27 mouse cellular contexts compared by ENCODE assay signal in genomic region chr2:60409194-60409593, GRCm38 (mm10). TPM values are rescaled to one million over a fixed set of nuclear protein-coding genes. Genes with fewer than 3 reads are reported as not detected.
DNase-seq lines count a peak whose midpoint lies in the region; ATAC-seq and TF ChIP-seq lines count a peak whose summit lies in the region.
"Had no signal": no experiment of that assay in that cellular context is flagged by ENCODE, and none has a peak within 500 bp of the region (broad histone marks: within the 10 kb centered on the region; RNA-seq: fewer than 3 reads in every experiment).

No protein-coding gene starts in this region.

- no peaks in the 10 kb centered on the region for H3K27me3 ChIP-seq in forebrain, embryonic 10.5 days (ENCODE audit: poor library complexity, severe bottlenecking)
- H3K27me3 ChIP-seq in forebrain, postnatal 0 days (ENCODE audit: insufficient read depth, low read length) = no peaks in the 10 kb centered on the region
- H3K27me3 ChIP-seq in kidney, embryonic 14.5 days (ENCODE audit: control insufficient read depth, insufficient read depth, low read length) = no peaks in the 10 kb centered on the region
- H3K27me3 ChIP-seq in midbrain, embryonic 14.5 days (ENCODE audit: control insufficient read depth, insufficient read depth, low read length) = no peaks in the 10 kb centered on the region
- H3K27me3 ChIP-seq in midbrain, embryonic 10.5 days (ENCODE audit: low read depth, poor library complexity, severe bottlenecking) = no peaks in the 10 kb centered on the region
- H3K27me3 ChIP-seq: CH12.LX; embryonic facial prominence, embryonic 12.5 days; embryonic facial prominence, embryonic 15.5 days; forebrain, embryonic 13.5 days; heart, embryonic 13.5 days; hindbrain, embryonic 12.5 days; hindbrain, embryonic 15.5 days; intestine, embryonic 15.5 days had no signal

- ATAC-seq in forebrain, postnatal 0 days = no peak
- peak; percentile 60 for ATAC-seq in kidney, embryonic 14.5 days (ENCODE audit: low FRiP score, low TSS enrichment)
- ATAC-seq in midbrain, embryonic 14.5 days (ENCODE audit: low FRiP score, low TSS enrichment) = no peak
- ATAC-seq: forebrain, embryonic 13.5 days had no signal

- no peak overlapping the region for H3K9ac ChIP-seq in forebrain, postnatal 0 days
- no peak overlapping the region for H3K9ac ChIP-seq in kidney, embryonic 14.5 days (ENCODE audit: low read depth, low read length)
- no peak overlapping the region for H3K9ac ChIP-seq in midbrain, embryonic 14.5 days (replicated peaks; ENCODE audit: low read length)
- H3K9ac ChIP-seq: embryonic facial prominence, embryonic 12.5 days; embryonic facial prominence, embryonic 15.5 days; forebrain, embryonic 13.5 days; heart, embryonic 13.5 days; hindbrain, embryonic 12.5 days; hindbrain, embryonic 15.5 days; intestine, embryonic 15.5 days had no signal

- H3K4me1 ChIP-seq in forebrain, embryonic 10.5 days = peaks cover 7% of the 10 kb centered on the region
- H3K4me1 ChIP-seq in forebrain, postnatal 0 days (ENCODE audit: insufficient read depth) = no peaks in the 10 kb centered on the region
- no peaks in the 10 kb centered on the region; the same call in 1 of the 2 replicates for H3K4me1 ChIP-seq in kidney, embryonic 14.5 days (ENCODE audit: control insufficient read depth, insufficient read depth, low read length)
- H3K4me1 ChIP-seq in midbrain, embryonic 14.5 days (ENCODE audit: control insufficient read depth, insufficient read depth, low read length) = no peaks in the 10 kb centered on the region
- peaks cover 6% of the 10 kb centered on the region for H3K4me1 ChIP-seq in midbrain, embryonic 10.5 days
- H3K4me1 ChIP-seq: embryonic facial prominence, embryonic 12.5 days; heart, embryonic 13.5 days; hindbrain, embryonic 12.5 days; hindbrain, embryonic 15.5 days had no signal

- WGBS in forebrain, embryonic 10.5 days = 63% methylated on average over 6 of the region's 6 CpGs
- WGBS in forebrain, postnatal 0 days = 39% methylated on average over 6 of the region's 6 CpGs
- WGBS in kidney, embryonic 14.5 days = 22% methylated on average over 6 of the region's 6 CpGs
- WGBS in midbrain, embryonic 14.5 days = 62% methylated on average over 6 of the region's 6 CpGs
- 66% methylated on average over 6 of the region's 6 CpGs for WGBS in midbrain, embryonic 10.5 days

- H3K27ac ChIP-seq in forebrain, embryonic 10.5 days = 0 out of 2 replicates have a peak overlapping the region, but pooled peaks have one; percentile 37
- H3K27ac ChIP-seq in forebrain, postnatal 0 days (ENCODE audit: low read depth, low read length) = no peak overlapping the region
- peak overlapping the region; percentile 24; the same call in 1 of the 2 replicates for H3K27ac ChIP-seq in kidney, embryonic 14.5 days (ENCODE audit: low read depth, low read length)
- H3K27ac ChIP-seq in midbrain, embryonic 14.5 days (replicated peaks; ENCODE audit: low read depth, low read length) = no peak overlapping the region
- no peak overlapping the region for H3K27ac ChIP-seq in midbrain, embryonic 10.5 days (replicated peaks)
- H3K27ac ChIP-seq: embryonic facial prominence, embryonic 12.5 days; embryonic facial prominence, embryonic 15.5 days; forebrain, embryonic 13.5 days; heart, embryonic 10.5 days; heart, embryonic 13.5 days; hindbrain, embryonic 12.5 days; hindbrain, embryonic 15.5 days had no signal

- no peak overlapping the region for H3K4me3 ChIP-seq in forebrain, embryonic 10.5 days
- no peak overlapping the region for H3K4me3 ChIP-seq in forebrain, postnatal 0 days (ENCODE audit: low read depth, low read length)
- H3K4me3 ChIP-seq in kidney, embryonic 14.5 days (ENCODE audit: low read length) = no peak overlapping the region
- H3K4me3 ChIP-seq in midbrain, embryonic 14.5 days (replicated peaks; ENCODE audit: low read depth, low read length) = no peak overlapping the region
- H3K4me3 ChIP-seq in midbrain, embryonic 10.5 days = no peak overlapping the region
- H3K4me3 ChIP-seq: embryonic facial prominence, embryonic 12.5 days; embryonic facial prominence, embryonic 15.5 days; forebrain, embryonic 13.5 days; heart, embryonic 10.5 days; heart, embryonic 13.5 days; hindbrain, embryonic 12.5 days; hindbrain, embryonic 15.5 days; intestine, embryonic 15.5 days had no signal

- TF ChIP-seq CTCF in forebrain, postnatal 0 days (IDR thresholded peaks at IDR 0.05; ENCODE audit: low read depth) = no peak

- H3K36me3 ChIP-seq in forebrain, embryonic 10.5 days (replicated peaks) = no peaks in the 10 kb centered on the region
- H3K36me3 ChIP-seq in forebrain, postnatal 0 days (ENCODE audit: insufficient read depth) = no peaks in the 10 kb centered on the region
- no peaks in the 10 kb centered on the region for H3K36me3 ChIP-seq in kidney, embryonic 14.5 days (ENCODE audit: control insufficient read depth, insufficient read depth, low read length)
- no peaks in the 10 kb centered on the region for H3K36me3 ChIP-seq in midbrain, embryonic 14.5 days (ENCODE audit: control insufficient read depth, insufficient read depth, low read length)
- no peaks in the 10 kb centered on the region for H3K36me3 ChIP-seq in midbrain, embryonic 10.5 days
- H3K36me3 ChIP-seq: embryonic facial prominence, embryonic 12.5 days; embryonic facial prominence, embryonic 15.5 days; G1E; heart, embryonic 10.5 days; heart, embryonic 13.5 days; hindbrain, embryonic 12.5 days; hindbrain, embryonic 15.5 days; intestine, embryonic 15.5 days had no signal

- H3K9me3 ChIP-seq in forebrain, embryonic 10.5 days = no peaks in the 10 kb centered on the region
- no peaks in the 10 kb centered on the region for H3K9me3 ChIP-seq in forebrain, postnatal 0 days (ENCODE audit: low read length)
- no peaks in the 10 kb centered on the region for H3K9me3 ChIP-seq in kidney, embryonic 14.5 days (ENCODE audit: control insufficient read depth, low read length)
- H3K9me3 ChIP-seq in midbrain, embryonic 14.5 days (ENCODE audit: control insufficient read depth, low read length) = no peaks in the 10 kb centered on the region
- H3K9me3 ChIP-seq in midbrain, embryonic 10.5 days (replicated peaks) = no peaks in the 10 kb centered on the region
- H3K9me3 ChIP-seq: embryonic facial prominence, embryonic 12.5 days; embryonic facial prominence, embryonic 15.5 days; forebrain, embryonic 13.5 days; G1E; heart, embryonic 10.5 days; heart, embryonic 13.5 days; hindbrain, embryonic 12.5 days; hindbrain, embryonic 15.5 days; intestine, embryonic 15.5 days had no signal

- DNase-seq in forebrain, embryonic 10.5 days (ENCODE audit: extremely low spot score, low spot score) = no peak
- DNase-seq in forebrain, postnatal 0 days = no peak
- DNase-seq in kidney, adult 18-20 months = no peak
- DNase-seq in midbrain, embryonic 14.5 days = peak; percentile 8
- no peak for DNase-seq in midbrain, embryonic 10.5 days (ENCODE audit: low spot score)
- peak; percentile 43 for DNase-seq in retina, postnatal 1 day
- DNase-seq in heart, adult 9 months (ENCODE audit: low spot score in 2 of 2) = no peak
- DNase-seq: adrenal gland, adult 2 months; adrenal gland, postnatal 14 days; B cell, adult 2 months; cerebellum, adult 11-12 months; cerebellum, adult 8-10 months; gastrocnemius, postnatal 25 days; heart, adult 18-20 months; heart, postnatal 14 days; heart, postnatal 4 days had no signal

- H3K4me2 ChIP-seq in forebrain, postnatal 0 days (ENCODE audit: low read depth) = no peak overlapping the region
- no peak overlapping the region for H3K4me2 ChIP-seq in kidney, embryonic 14.5 days (replicated peaks; ENCODE audit: low read depth, low read length)
- no peak overlapping the region for H3K4me2 ChIP-seq in midbrain, embryonic 14.5 days (ENCODE audit: low read length)
- H3K4me2 ChIP-seq: embryonic facial prominence, embryonic 12.5 days; embryonic facial prominence, embryonic 15.5 days; forebrain, embryonic 13.5 days; heart, embryonic 13.5 days; hindbrain, embryonic 12.5 days; hindbrain, embryonic 15.5 days; intestine, embryonic 15.5 days had no signal

RNA-seq across cellular contexts. Expression of gene Ly75, which starts 26.1 kb away (rescaled TPM):
- 3.7 and 3.9 TPM in 2 replicates for polyA plus RNA-seq in forebrain, embryonic 10.5 days (2016; fragmentation: Nextera tagmentation; extraction: Ambion mirVana)
- total RNA-seq in forebrain, postnatal 0 days (2014; rRNA removed) = 3.9 and 4.8 TPM in 2 replicates
- 1.2 and 1.7 TPM in 2 replicates for polyA plus RNA-seq in forebrain, postnatal 0 days (2015; fragmentation: Nextera tagmentation; extraction: Ambion mirVana)
- polyA plus RNA-seq in kidney, embryonic 14.5 days (2014; fragmentation: Nextera tagmentation; extraction: Ambion mirVana) = 1.8 and 4.5 TPM in 2 replicates
- polyA plus RNA-seq in midbrain, embryonic 14.5 days (2014; fragmentation: Nextera tagmentation; extraction: Ambion mirVana) = 0.58 and 0.96 TPM in 2 replicates
- 3.2 and 3.6 TPM in 2 replicates for polyA plus RNA-seq in midbrain, embryonic 10.5 days (2016; fragmentation: Nextera tagmentation; extraction: Ambion mirVana)

Comparison
In these comparisons a context has a peak if more than half of its experiments do, and no peak if none do; other contexts are left out.
1. DNase-seq: peak in midbrain, embryonic 14.5 days (single experiment) and retina, postnatal 1 day (single experiment); none in forebrain, embryonic 10.5 days (single experiment), forebrain, postnatal 0 days (single experiment), kidney, adult 18-20 months (single experiment), midbrain, embryonic 10.5 days (single experiment) and heart, adult 9 months (0 of 2).
2. H3K27ac ChIP-seq: peak in forebrain, embryonic 10.5 days (single experiment) and kidney, embryonic 14.5 days (single experiment); none in forebrain, postnatal 0 days (single experiment), midbrain, embryonic 14.5 days (single experiment) and midbrain, embryonic 10.5 days (single experiment).